Mouse (Mus musculus): Measurements from ENCODE around the gene Mrpl55. TPM values are rescaled to one million over a fixed set of nuclear protein-coding genes. Genes with fewer than 3 reads are reported as not detected.
A peak's percentile ranks its signal among the peaks of the same experiment; 100 is the strongest.
"Not testable (repeated sequence)": the region's sequence is repeated elsewhere in the genome, so short reads cannot be mapped to it uniquely, and the experiment has no call there.

The Mrpl55 gene
- polyA plus RNA-seq, 1 experiment: 57.3 TPM

DNA sequence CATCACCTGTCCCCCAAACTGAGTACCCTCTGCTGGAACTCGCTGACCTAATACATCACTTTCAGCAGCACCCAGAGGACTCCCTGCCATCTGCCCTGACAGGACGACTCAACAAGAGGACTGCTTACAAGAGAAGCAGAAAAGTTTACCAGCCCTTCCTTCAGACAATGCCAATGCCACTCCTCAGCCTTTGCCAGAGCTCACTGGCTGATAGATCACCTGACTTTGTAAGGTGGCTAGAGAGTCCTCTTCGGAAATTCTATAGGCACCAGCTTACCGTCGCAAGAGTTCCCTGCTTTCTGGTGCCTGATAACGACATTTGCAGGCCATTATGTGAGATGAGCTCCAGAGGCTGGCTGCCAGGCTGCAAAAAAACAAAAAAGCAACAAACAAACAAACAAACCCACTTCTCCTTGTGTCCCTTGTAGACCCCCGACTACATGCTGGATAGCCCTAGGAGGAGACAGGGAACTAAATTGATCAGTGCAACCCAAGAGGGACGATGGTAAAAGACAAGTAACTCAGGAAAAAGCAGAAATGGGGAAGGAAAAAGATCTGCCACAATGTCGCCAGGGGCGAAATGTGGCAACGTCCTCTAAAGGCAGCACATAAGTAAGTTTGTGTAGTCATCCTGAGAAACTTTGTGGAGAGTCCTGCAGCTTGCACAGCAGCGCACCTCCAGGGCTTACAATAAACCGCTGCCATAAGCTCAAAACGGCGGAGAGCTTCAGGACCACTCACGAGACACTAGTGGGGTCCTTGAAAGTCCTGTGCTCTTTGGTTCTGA lies 877 bp upstream of the Mrpl55 start:
- H3K27ac ChIP-seq (ENCODE audit: insufficient read depth, low read length): no peak overlapping the region
- 32% methylated on average over 16 of the region's 16 CpGs for WGBS
- no peaks in the 10 kb centered on the region for H3K27me3 ChIP-seq (ENCODE audit: control insufficient read depth, insufficient read depth, low read length)
- H3K4me3 ChIP-seq (replicated peaks; ENCODE audit: insufficient read depth, low read depth, low read length): peak overlapping the region; percentile 93
- TF ChIP-seq CTCF (IDR thresholded peaks at IDR 0.05; ENCODE audit: borderline replicate concordance, insufficient read depth, low read depth, low read length): no peak
- TF ChIP-seq POLR2A (IDR thresholded peaks at IDR 0.05; ENCODE audit: borderline replicate concordance, insufficient read depth, low read length): no peak
- no peaks in the 10 kb centered on the region for H3K4me1 ChIP-seq (ENCODE audit: control insufficient read depth, insufficient read depth, low read length)
- DNase-seq: no peak

DNA sequence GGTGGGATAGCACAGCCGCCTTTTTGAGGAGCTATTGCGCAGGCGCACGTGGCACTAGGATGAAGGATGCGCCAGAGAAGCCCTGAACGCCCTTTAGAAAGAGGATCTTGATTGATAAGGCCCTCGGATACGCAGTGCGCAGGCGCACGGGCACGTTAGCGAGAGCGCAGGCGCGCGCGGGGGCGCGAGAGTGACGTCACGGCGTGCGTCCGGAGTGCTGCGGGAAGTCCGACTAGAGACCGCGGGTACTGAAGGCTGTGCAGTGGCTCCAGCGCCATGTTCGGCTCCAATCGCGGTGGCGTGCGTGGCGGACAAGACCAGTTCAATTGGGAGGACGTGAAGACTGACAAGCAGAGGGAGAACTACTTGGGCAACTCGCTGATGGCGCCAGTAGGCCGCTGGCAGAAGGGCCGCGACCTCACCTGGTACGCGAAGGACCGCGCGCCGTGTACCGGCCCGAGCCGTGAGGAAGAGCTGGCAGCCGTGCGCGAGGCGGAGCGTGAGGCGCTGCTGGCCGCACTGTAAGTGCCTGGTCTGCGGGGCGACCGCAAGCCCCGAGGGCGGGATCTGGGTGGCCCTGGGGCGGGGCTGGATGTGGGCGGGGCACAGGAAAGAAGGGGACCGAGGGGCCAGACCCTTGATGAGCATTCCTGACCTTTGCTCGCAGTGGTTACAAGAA lies 6.0 kb downstream of the Mrpl55 start, which contains the start of gene 2310033P09Rik:
Gene 2310033P09Rik, plus strand, starts transcription at position 169 of the 679 bp plus-strand sequence.
- TF ChIP-seq POLR2A (IDR thresholded peaks at IDR 0.05; ENCODE audit: borderline replicate concordance, insufficient read depth, low read length): peak; percentile 98
- no peak for TF ChIP-seq CTCF (IDR thresholded peaks at IDR 0.05; ENCODE audit: borderline replicate concordance, insufficient read depth, low read depth, low read length)
- peak within 1 kb of the TSS; percentile 86 for H3K27ac ChIP-seq (ENCODE audit: insufficient read depth, low read length)
- H3K27me3 ChIP-seq (ENCODE audit: control insufficient read depth, insufficient read depth, low read length): no peaks in the 10 kb centered on the region
- under 1% methylated on average over 67 of the region's 67 CpGs for WGBS
- DNase-seq: peak; percentile 95 to 96
- peak within 1 kb of the TSS; percentile 75 for H3K4me3 ChIP-seq (replicated peaks; ENCODE audit: insufficient read depth, low read depth, low read length)
- peaks cover 5% of the 10 kb centered on the region; the same call in 1 of the 2 replicates for H3K4me1 ChIP-seq (ENCODE audit: control insufficient read depth, insufficient read depth, low read length)

DNA sequence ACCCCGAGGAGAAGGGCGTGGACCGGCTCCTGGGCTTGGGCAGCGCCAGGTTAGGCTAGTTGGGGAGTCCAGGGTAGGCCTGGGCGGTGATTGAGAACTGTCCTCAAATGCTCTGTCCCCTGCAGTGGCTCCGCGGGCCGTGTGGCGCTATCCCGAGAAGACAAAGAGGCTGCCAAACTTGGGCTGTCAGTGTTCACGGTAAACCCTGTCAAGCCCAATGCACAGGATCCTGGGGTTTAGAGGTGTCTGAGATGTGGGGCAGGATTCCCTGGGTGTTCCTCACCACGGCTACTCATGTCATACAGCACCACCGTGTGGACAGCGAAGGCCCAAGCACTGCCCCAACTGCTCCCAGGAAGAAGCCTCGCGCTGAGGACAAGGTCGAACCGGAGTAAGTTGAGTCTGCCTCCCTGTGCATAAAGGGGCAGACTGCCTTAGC lies 6.7 kb downstream of the Mrpl55 start:
- TF ChIP-seq POLR2A (IDR thresholded peaks at IDR 0.05; ENCODE audit: borderline replicate concordance, insufficient read depth, low read length): no peak
- peak; percentile 70; the same call in 1 of the 2 replicates for TF ChIP-seq CTCF (IDR thresholded peaks at IDR 0.05; ENCODE audit: borderline replicate concordance, insufficient read depth, low read depth, low read length)

DNA sequence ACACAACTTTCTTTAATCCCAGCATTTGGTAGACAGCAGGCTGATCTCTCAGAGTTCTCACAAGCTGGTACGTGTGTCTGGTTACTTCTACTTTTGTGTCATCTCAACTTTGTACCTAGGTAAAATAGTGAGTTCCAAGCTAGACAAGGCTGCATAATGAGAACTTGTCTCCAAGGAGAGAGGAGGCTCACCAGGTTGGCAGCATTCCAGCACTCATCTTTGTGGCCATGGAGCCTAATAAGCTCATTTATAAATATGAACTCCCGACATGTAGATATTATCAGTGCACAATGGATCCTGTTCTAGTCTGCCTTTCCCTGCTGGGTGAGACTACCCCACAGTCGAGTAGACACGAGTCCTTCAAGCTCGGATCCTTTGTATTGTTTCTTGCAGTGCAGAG lies 7.3 kb downstream of the Mrpl55 start:
- Histone ChIP-seq H3K27me3 (ENCODE audit: control insufficient read depth, insufficient read depth, low read length) (no peaks in the 10 kb centered on the region), H3K27ac (ENCODE audit: insufficient read depth, low read length) (no peak overlapping the region), H3K4me1 (ENCODE audit: control insufficient read depth, insufficient read depth, low read length) (peaks cover 5% of the 10 kb centered on the region; the same call in 1 of the 2 replicates), H3K4me3 (replicated peaks; ENCODE audit: insufficient read depth, low read depth, low read length) (no peak overlapping the region)
- 19% methylated on average over 5 of the region's 5 CpGs for WGBS
- no peak for DNase-seq
- TF ChIP-seq CTCF (IDR thresholded peaks at IDR 0.05; ENCODE audit: borderline replicate concordance, insufficient read depth, low read depth, low read length): no peak
- no peak for TF ChIP-seq POLR2A (IDR thresholded peaks at IDR 0.05; ENCODE audit: borderline replicate concordance, insufficient read depth, low read length)

More for the DNA sequence above, 6.7 kb downstream of the Mrpl55 start:
- DNase-seq: peak; percentile 67 to 68
- 6% methylated on average over 18 of the region's 18 CpGs for WGBS
- H3K4me3 ChIP-seq (replicated peaks; ENCODE audit: insufficient read depth, low read depth, low read length): peak overlapping the region; percentile 75
- no peaks in the 10 kb centered on the region for H3K27me3 ChIP-seq (ENCODE audit: control insufficient read depth, insufficient read depth, low read length)
- H3K27ac ChIP-seq (ENCODE audit: insufficient read depth, low read length): no peak overlapping the region
- peaks cover 5% of the 10 kb centered on the region; the same call in 1 of the 2 replicates for H3K4me1 ChIP-seq (ENCODE audit: control insufficient read depth, insufficient read depth, low read length)

DNA sequence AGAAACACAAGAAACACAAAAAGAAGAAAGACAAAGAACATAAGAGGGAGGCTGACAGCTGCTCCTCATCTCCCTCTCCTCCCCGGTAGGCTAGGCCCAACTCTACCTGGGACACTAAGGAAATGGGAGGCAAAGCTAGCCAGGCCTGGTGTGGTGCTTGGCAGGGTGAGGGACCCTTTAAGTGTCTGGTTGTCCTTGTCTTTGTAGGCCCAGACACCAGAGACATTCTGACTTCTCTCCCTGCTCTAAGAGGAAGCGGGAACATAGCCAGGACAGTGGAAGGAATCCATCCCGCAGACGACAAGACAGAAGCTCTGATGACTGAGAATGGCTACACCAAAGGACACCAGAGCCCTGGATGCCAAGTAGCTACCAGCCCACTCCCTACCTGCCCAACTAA lies 7.7 kb downstream of the Mrpl55 start:
- Histone ChIP-seq H3K4me3 (replicated peaks; ENCODE audit: insufficient read depth, low read depth, low read length) (no peak overlapping the region), H3K27ac (ENCODE audit: insufficient read depth, low read length) (no peak overlapping the region), H3K27me3 (ENCODE audit: control insufficient read depth, insufficient read depth, low read length) (no peaks in the 10 kb centered on the region), H3K4me1 (ENCODE audit: control insufficient read depth, insufficient read depth, low read length) (peaks cover 5% of the 10 kb centered on the region; the same call in 1 of the 2 replicates)
- 49% methylated on average over 4 of the region's 4 CpGs for WGBS
- TF ChIP-seq CTCF (IDR thresholded peaks at IDR 0.05; ENCODE audit: borderline replicate concordance, insufficient read depth, low read depth, low read length) (no peak), POLR2A (IDR thresholded peaks at IDR 0.05; ENCODE audit: borderline replicate concordance, insufficient read depth, low read length) (no peak)
- no peak for DNase-seq

DNA sequence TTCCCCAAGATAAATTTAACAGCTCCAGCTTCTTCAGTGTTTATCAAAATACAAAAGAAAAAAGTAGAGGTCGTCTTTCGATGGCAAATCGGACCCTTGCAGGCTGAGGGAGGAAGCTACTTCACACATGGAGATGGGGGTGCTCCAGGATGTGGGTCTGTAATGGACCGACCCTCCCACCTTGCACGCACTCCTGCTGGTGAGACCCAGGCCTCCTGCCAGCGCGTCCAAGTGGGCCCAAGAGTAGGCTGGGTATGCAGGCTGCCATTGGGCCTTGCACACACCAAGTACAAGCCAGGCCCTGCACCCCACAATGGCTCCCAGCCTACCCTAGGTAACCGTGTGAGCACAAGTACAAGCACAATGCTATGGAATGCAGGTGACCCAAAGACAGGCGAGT lies 9.3 kb downstream of the Mrpl55 start:
- H3K27me3 ChIP-seq (ENCODE audit: control insufficient read depth, insufficient read depth, low read length); DNase-seq; H3K27ac ChIP-seq (ENCODE audit: insufficient read depth, low read length); H3K4me1 ChIP-seq (ENCODE audit: control insufficient read depth, insufficient read depth, low read length); H3K4me3 ChIP-seq (replicated peaks; ENCODE audit: insufficient read depth, low read depth, low read length): not testable (repeated sequence)
- WGBS: 81% methylated on average over 9 of the region's 9 CpGs

DNA sequence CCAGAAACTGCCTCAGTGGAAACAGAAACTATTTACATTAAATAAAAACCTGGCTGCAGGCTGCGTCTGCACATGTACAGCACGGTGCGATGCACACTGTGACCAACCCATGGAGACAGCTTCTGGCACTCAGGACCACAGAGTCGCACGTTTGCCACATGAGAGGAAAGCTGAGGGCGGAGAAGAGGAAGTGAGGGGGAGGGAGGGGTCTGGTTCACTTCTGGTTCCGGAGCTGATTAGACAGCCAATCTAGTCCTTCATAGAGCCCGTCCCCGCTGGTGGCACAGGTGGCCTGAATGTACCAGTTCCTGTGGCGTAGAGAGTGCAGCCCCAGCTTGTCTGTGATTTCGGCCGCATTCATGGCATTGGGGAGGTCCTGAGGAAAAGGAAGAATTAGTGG lies 10.0 kb downstream of the Mrpl55 start:
- 59% methylated on average over 12 of the region's 12 CpGs for WGBS
- not testable (repeated sequence) for DNase-seq; H3K4me3 ChIP-seq (replicated peaks; ENCODE audit: insufficient read depth, low read depth, low read length); H3K27ac ChIP-seq (ENCODE audit: insufficient read depth, low read length); H3K27me3 ChIP-seq (ENCODE audit: control insufficient read depth, insufficient read depth, low read length); H3K4me1 ChIP-seq (ENCODE audit: control insufficient read depth, insufficient read depth, low read length)
